Mouse (Mus musculus) midbrain, embryonic 11.5 days (tissue): ENCODE measurements at regions not wholly inside any gene's neighbourhood (a gene's known extent, or its start where the extent isn't known, plus 50 kb on each side); places are given as distances from the start of the nearest gene placed in this dataset.

Experiments
- ATAC-seq: fragments of 200-750 bp; cut with Nextera tagmentation; 2 replicates; pipeline ENCODE4 v1.8.0; 2017; ENCODE audit warnings: moderate TSS enrichment, moderate library complexity; ENCODE audit not compliant: low FRiP score
- DNase-seq: peaks from one replicate; pipeline ENCODE4 v3.0.0; 2015; ENCODE audit warnings: low spot score; ENCODE audit errors: missing footprints
- H3K27ac ChIP-seq: fragments of 300-500 bp; sonication (generic); 2 replicates; pipeline ENCODE4 v1.5.1; 2014; ENCODE audit warnings: low read depth, low read length
- H3K27me3 ChIP-seq: fragments of 300-500 bp; sonication (generic); 2 replicates; pipeline ENCODE4 v1.6.1; 2014; ENCODE audit warnings: mild to moderate bottlenecking, low read length, moderate library complexity, mixed read lengths; ENCODE audit not compliant: control insufficient read depth, insufficient read depth
- H3K36me3 ChIP-seq: fragments of 300-500 bp; sonication (generic); 2 replicates; pipeline ENCODE4 v1.6.1; 2014; ENCODE audit warnings: mild to moderate bottlenecking, low read length, moderate library complexity, mixed read lengths; ENCODE audit not compliant: control insufficient read depth, insufficient read depth
- H3K4me1 ChIP-seq: fragments of 300-500 bp; sonication (generic); 2 replicates; pipeline ENCODE4 v1.6.1; 2014; ENCODE audit warnings: low read length; ENCODE audit not compliant: control insufficient read depth, insufficient read depth
- H3K4me2 ChIP-seq: fragments of 300-500 bp; sonication (generic); 2 replicates; pipeline ENCODE4 v1.6.1; 2014; ENCODE audit warnings: mild to moderate bottlenecking, moderate library complexity
- H3K4me3 ChIP-seq: fragments of 300-500 bp; sonication (generic); 2 replicates; pipeline ENCODE4 v1.5.1; 2014; ENCODE audit warnings: low read depth, low read length
- H3K9ac ChIP-seq: fragments of 300-500 bp; sonication (generic); 2 replicates; pipeline ENCODE4 v1.6.1; 2014; ENCODE audit warnings: low read length
- H3K9me3 ChIP-seq: fragments of 300-500 bp; sonication (generic); 2 replicates; pipeline ENCODE4 v1.6.1; 2016; ENCODE audit warnings: low read length; ENCODE audit not compliant: control insufficient read depth
- WGBS: fragments of 180-500 bp; shearing (Covaris S2); extraction: QIAGEN DNeasy Blood & Tissue Kit; methylation state at CpG from one replicate; pipeline ENCODE4 v1.1.7; 2014; 5-methylcytosine and 5-hydroxymethylcytosine counted together

- DNase-seq (no peak), ATAC-seq (no peak)
- no peaks in the 10 kb centered on the region for H3K27me3 ChIP-seq
- H3K4me2 ChIP-seq: no peak overlapping the region
- 76% methylated on average over 3 of the region's 3 CpGs for WGBS
- no peaks in the 10 kb centered on the region for H3K4me1 ChIP-seq
- H3K9me3 ChIP-seq: no peaks in the 10 kb centered on the region
- no peak overlapping the region for H3K9ac ChIP-seq
- no peak overlapping the region for H3K27ac ChIP-seq
- no peaks in the 10 kb centered on the region for H3K36me3 ChIP-seq
- no peak overlapping the region for H3K4me3 ChIP-seq
Observed at GRCm38 (mm10) chr16:58068654-58069271, 314.2 kb upstream of the Col8a1 start.

GRCm38 (mm10) chr16:58072441-58072840 lies 317.9 kb upstream of the Col8a1 start:
- ATAC-seq (no peak), DNase-seq (no peak)
- no peaks in the 10 kb centered on the region for H3K9me3 ChIP-seq
- H3K27ac ChIP-seq: no peak overlapping the region
- no peak overlapping the region for H3K4me2 ChIP-seq
- 86% methylated on average over 3 of the region's 3 CpGs for whole genome bisulfite sequencing
- no peak overlapping the region for H3K9ac ChIP-seq
- H3K4me3 ChIP-seq: no peak overlapping the region
- H3K36me3 ChIP-seq: no peaks in the 10 kb centered on the region
- no peaks in the 10 kb centered on the region for H3K4me1 ChIP-seq
- no peaks in the 10 kb centered on the region for H3K27me3 ChIP-seq

DNA sequence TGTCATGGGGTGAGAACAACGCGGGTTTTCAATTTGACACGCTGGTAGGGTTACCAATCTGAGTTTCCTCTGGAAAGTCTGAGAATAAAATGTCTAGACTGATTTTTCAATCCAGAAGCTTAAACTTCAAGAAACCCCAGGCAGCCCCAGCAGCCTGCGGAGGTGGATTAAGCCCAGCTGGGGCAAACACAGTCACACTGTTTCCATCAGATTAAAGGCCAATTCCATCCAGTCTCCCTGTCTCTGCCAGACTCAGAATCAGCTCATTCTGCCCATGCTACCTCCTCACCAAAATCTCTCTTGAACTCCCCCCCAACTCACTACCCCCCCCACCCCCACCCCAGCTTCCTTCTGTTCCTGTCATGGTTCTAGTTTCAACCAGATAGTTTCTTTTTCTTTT lies 307.9 kb upstream of the Dcbld2 start:
- no peak for DNase-seq
- WGBS: 47% methylated on average over 4 of the region's 4 CpGs

GRCm38 (mm10) chr16:58110452-58110851 lies 297.8 kb upstream of the Dcbld2 start:
- H3K27me3 ChIP-seq: no peaks in the 10 kb centered on the region
- H3K9ac ChIP-seq: no peak overlapping the region
- H3K4me3 ChIP-seq: no peak overlapping the region
- peak; percentile 19 for DNase-seq
- no peaks in the 10 kb centered on the region for H3K36me3 ChIP-seq
- H3K4me1 ChIP-seq: no peaks in the 10 kb centered on the region
- no peak for ATAC-seq
- no peak overlapping the region for H3K4me2 ChIP-seq
- 88% methylated on average over 1 of the region's 1 CpGs for WGBS
- H3K27ac ChIP-seq: no peak overlapping the region
- no peaks in the 10 kb centered on the region for H3K9me3 ChIP-seq

More for the DNA sequence above, 307.9 kb upstream of the Dcbld2 start:
- Histone ChIP-seq H3K4me2 (no peak overlapping the region), H3K27me3 (no peaks in the 10 kb centered on the region), H3K27ac (no peak overlapping the region), H3K4me1 (no peaks in the 10 kb centered on the region), H3K36me3 (no peaks in the 10 kb centered on the region), H3K9me3 (no peaks in the 10 kb centered on the region), H3K4me3 (no peak overlapping the region), H3K9ac (no peak overlapping the region)
- ATAC-seq: peak; percentile 73

GRCm38 (mm10) chr16:58126086-58126485 lies 282.2 kb upstream of the Dcbld2 start:
- H3K4me1 ChIP-seq: no peaks in the 10 kb centered on the region
- no peaks in the 10 kb centered on the region for H3K27me3 ChIP-seq
- H3K9ac ChIP-seq: no peak overlapping the region
- DNase-seq (no peak), ATAC-seq (no peak)
- H3K9me3 ChIP-seq: no peaks in the 10 kb centered on the region
- no peak overlapping the region for H3K4me3 ChIP-seq
- H3K27ac ChIP-seq: no peak overlapping the region
- H3K36me3 ChIP-seq: no peaks in the 10 kb centered on the region
- no peak overlapping the region for H3K4me2 ChIP-seq
- 81% methylated on average over 1 of the region's 1 CpGs for WGBS

DNA sequence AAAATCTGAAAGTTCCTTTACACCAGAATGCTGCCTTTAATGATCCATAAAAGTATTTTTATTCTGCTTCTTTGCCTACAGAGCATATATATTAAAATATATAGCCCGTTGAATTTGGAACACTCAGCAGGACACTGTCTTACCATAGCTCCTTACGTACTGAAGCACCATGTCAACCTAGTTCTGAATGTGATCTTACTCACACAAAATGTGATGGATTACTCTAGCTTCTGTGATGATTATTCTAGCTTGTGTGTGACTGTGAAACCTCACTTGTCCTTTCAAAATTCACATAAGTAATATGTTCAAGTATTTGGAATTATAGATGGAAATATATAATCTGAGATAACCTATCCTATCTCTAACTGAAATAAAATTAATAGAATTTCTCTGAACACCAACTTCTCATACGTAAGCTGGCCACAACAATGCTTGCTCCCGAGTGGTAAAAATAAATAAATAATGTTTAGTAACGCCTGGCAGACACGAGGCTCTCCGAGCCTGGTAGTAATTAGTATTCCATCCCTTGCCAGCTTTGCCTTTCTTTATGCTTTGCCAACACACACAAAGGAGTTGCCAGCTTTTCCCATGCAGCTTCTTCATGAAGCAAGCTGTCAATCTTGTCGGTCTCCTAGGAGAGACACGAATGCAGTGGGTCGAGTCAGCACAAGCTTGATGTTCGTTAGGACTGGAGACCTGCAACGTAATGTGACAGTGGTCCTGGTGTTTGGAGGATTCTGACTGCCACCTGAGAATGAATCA lies 271.9 kb upstream of the Dcbld2 start:
- no peak overlapping the region for H3K9ac ChIP-seq
- H3K9me3 ChIP-seq: no peaks in the 10 kb centered on the region
- H3K4me2 ChIP-seq: no peak overlapping the region
- H3K27me3 ChIP-seq: no peaks in the 10 kb centered on the region
- ATAC-seq: 0 out of 2 replicates have a peak, but pooled peaks have one; percentile 35
- 76% methylated on average over 12 of the region's 12 CpGs for WGBS
- H3K27ac ChIP-seq: no peak overlapping the region
- no peak overlapping the region for H3K4me3 ChIP-seq
- no peaks in the 10 kb centered on the region for H3K4me1 ChIP-seq
- H3K36me3 ChIP-seq: no peaks in the 10 kb centered on the region
- DNase-seq: peak; percentile 66

DNA sequence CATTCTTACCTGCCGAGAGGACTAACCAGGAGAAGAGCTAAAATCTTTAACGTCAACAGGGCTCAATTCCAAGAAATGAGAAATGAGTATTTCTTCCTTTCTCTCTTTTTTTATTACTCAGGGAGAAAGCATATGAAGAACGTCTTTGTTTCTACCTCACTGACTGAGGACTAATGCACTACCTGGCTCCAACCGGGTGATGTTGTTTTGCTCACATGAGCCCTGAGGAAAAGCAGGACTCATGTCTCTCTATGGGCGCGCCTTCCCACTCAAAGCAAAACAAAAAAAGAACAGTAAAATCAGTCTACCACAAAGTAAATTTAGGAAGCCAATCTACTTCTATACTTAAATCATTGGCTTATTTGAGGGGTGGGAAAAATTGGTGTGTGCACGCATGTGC lies 271.3 kb upstream of the Dcbld2 start:
- Histone ChIP-seq H3K9me3 (no peaks in the 10 kb centered on the region), H3K36me3 (no peaks in the 10 kb centered on the region), H3K4me1 (no peaks in the 10 kb centered on the region), H3K9ac (no peak overlapping the region), H3K27ac (no peak overlapping the region), H3K27me3 (no peaks in the 10 kb centered on the region), H3K4me3 (no peak overlapping the region), H3K4me2 (no peak overlapping the region)
- ATAC-seq: no peak
- 95% methylated on average over 7 of the region's 7 CpGs for WGBS
- DNase-seq: peak; percentile 37

- H3K27ac ChIP-seq: no peak overlapping the region
- DNase-seq: no peak
- 81% methylated on average over 4 of the region's 4 CpGs for WGBS
- no peak overlapping the region for H3K9ac ChIP-seq
- H3K9me3 ChIP-seq: no peaks in the 10 kb centered on the region
- H3K27me3 ChIP-seq: no peaks in the 10 kb centered on the region
- no peaks in the 10 kb centered on the region for H3K4me1 ChIP-seq
- H3K36me3 ChIP-seq: no peaks in the 10 kb centered on the region
- no peak for ATAC-seq
- H3K4me2 ChIP-seq: no peak overlapping the region
- H3K4me3 ChIP-seq: no peak overlapping the region
Observed at GRCm38 (mm10) chr16:58137728-58138279, 270.4 kb upstream of the Dcbld2 start.

GRCm38 (mm10) chr16:58146479-58146878 lies 261.8 kb upstream of the Dcbld2 start:
- H3K9me3 ChIP-seq: no peaks in the 10 kb centered on the region
- no peak overlapping the region for H3K27ac ChIP-seq
- no peak overlapping the region for H3K9ac ChIP-seq
- H3K4me1 ChIP-seq: no peaks in the 10 kb centered on the region
- no peaks in the 10 kb centered on the region for H3K27me3 ChIP-seq
- 55% methylated on average over 6 of the region's 6 CpGs for WGBS
- H3K4me3 ChIP-seq: no peak overlapping the region
- ATAC-seq (peak; percentile 59), DNase-seq (no peak)
- H3K36me3 ChIP-seq: no peaks in the 10 kb centered on the region
- no peak overlapping the region for H3K4me2 ChIP-seq
